Mouse (Mus musculus) intestine, postnatal 0 days (tissue): ENCODE data around the gene Mad1l1. TPM values are rescaled to one million over a fixed set of nuclear protein-coding genes. Genes with fewer than 3 reads are reported as not detected.

ENCODE experiments used
- ATAC-seq: fragments of 200-750 bp; cut with Nextera tagmentation; 2 replicates; pipeline ENCODE4 v1.8.0; 2017; ENCODE audit warnings: mild to moderate bottlenecking, moderate TSS enrichment, moderate library complexity
- H3K27ac ChIP-seq: fragments of 300-500 bp; sonication (generic); 2 replicates; pipeline ENCODE4 v1.5.1; 2014; ENCODE audit warnings: mild to moderate bottlenecking, low read depth, low read length, moderate library complexity
- H3K27me3 ChIP-seq: fragments of 300-500 bp; sonication (generic); replicated peaks from 2 replicates; pipeline ENCODE4 v1.6.1; 2014; ENCODE audit warnings: low read length, mixed read lengths; ENCODE audit not compliant: control insufficient read depth, insufficient read depth
- H3K36me3 ChIP-seq: fragments of 300-500 bp; sonication (generic); 2 replicates; pipeline ENCODE4 v1.6.1; 2014; ENCODE audit warnings: mild to moderate bottlenecking, moderate library complexity; ENCODE audit not compliant: control insufficient read depth, insufficient read depth
- H3K4me1 ChIP-seq: fragments of 300-500 bp; sonication (generic); replicated peaks from 2 replicates; pipeline ENCODE4 v1.6.1; 2014; ENCODE audit warnings: antibody characterized with exemption, low read length, mixed read lengths; ENCODE audit not compliant: control insufficient read depth, insufficient read depth
- H3K4me2 ChIP-seq: fragments of 300-500 bp; sonication (generic); replicated peaks from 2 replicates; pipeline ENCODE4 v1.6.1; 2014; ENCODE audit warnings: low read depth, mild to moderate bottlenecking, moderate library complexity
- H3K4me3 ChIP-seq: fragments of 300-500 bp; sonication (generic); 2 replicates; pipeline ENCODE4 v1.5.1; 2014; ENCODE audit warnings: low read depth, low read length
- H3K9ac ChIP-seq: fragments of 300-500 bp; sonication (generic); 2 replicates; pipeline ENCODE4 v1.6.1; 2014; ENCODE audit warnings: mild to moderate bottlenecking, low read depth, low read length
- H3K9me3 ChIP-seq: fragments of 300-500 bp; sonication (generic); 2 replicates; pipeline ENCODE4 v1.6.1; 2016; ENCODE audit warnings: mixed run types; ENCODE audit not compliant: control insufficient read depth
- CTCF ChIP-seq: sonication (generic); IDR thresholded peaks from 2 replicates; pipeline ENCODE4 v1.5.1; 2016; ENCODE audit warnings: low read depth, mild to moderate bottlenecking, control low read depth, antibody characterized with exemption, moderate library complexity
- WGBS: fragments of 180-500 bp; shearing (Covaris S2); extraction: QIAGEN DNeasy Blood & Tissue Kit; methylation state at CpG from one replicate; pipeline ENCODE4 v1.1.7; 2014; 5-methylcytosine and 5-hydroxymethylcytosine counted together
- polyA plus RNA-seq: library from polyadenylated mRNA; unstranded; fragments of >200 nt; fragmentation: Nextera tagmentation; extraction: Ambion mirVana; gene quantifications from 2 replicates; pipeline ENCODE4 v1.2.1, GENCODE M21; 2015

The Mad1l1 gene
- polyA plus RNA-seq, 1 experiment from 2014 or later, result 10.3 TPM

DNA sequence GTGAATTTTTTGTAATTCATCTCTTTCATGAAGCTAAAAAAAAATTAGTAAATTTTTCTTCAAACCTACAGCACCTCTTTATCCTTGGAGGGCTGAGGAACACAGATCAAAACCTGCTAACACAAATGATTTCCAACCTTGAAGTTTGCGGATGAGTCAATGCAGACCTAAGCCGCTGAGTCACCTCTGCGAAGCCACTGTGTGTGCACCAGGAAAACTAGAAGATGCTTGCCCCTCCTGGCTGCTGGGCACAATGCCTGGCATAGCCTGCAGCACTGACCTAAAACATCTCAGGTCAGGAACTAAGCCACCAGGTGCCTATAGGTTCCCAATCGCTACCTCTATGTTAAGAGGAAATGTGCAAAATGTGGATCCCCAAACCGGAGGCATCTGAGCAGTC lies 119.8 kb downstream of the Mad1l1 start:
- Histone ChIP-seq H3K36me3 (no peaks in the 10 kb centered on the region), H3K27me3 (no peaks in the 10 kb centered on the region), H3K4me2 (no peak overlapping the region), H3K4me1 (no peaks in the 10 kb centered on the region), H3K27ac (no peak overlapping the region), H3K4me3 (no peak overlapping the region), H3K9me3 (no peaks in the 10 kb centered on the region), H3K9ac (no peak overlapping the region)
- 87% methylated on average over 5 of the region's 5 CpGs for WGBS
- ATAC-seq, result no peak
- TF ChIP-seq CTCF, result no peak

DNA sequence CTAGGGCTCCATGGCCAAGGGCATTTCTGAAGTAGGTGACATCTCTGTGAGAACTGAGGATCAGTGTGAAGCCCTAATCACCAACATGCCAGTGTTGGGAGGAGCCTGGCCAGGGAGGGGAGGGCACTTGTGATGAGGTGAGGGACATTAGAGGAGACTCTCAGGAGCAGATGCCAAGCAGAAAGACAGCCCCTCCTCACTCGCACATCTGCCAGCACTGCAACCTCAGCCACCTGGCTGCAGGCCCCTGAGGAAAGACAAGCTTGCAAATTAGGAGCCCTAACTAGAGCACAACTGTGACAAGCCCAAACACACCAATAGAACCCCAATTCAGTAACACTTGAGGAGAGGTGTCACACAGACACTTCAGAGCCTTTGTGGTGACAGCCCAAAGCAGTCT lies 120.2 kb downstream of the Mad1l1 start:
- no peak overlapping the region for H3K4me2 ChIP-seq
- no peaks in the 10 kb centered on the region for H3K4me1 ChIP-seq
- no peaks in the 10 kb centered on the region for H3K27me3 ChIP-seq
- no peaks in the 10 kb centered on the region for H3K9me3 ChIP-seq
- H3K27ac ChIP-seq, result no peak overlapping the region
- no peak for TF ChIP-seq CTCF
- ATAC-seq, result no peak
- WGBS, result 93% methylated on average over 1 of the region's 1 CpGs
- no peak overlapping the region for H3K9ac ChIP-seq
- H3K4me3 ChIP-seq, result no peak overlapping the region
- no peaks in the 10 kb centered on the region for H3K36me3 ChIP-seq

DNA sequence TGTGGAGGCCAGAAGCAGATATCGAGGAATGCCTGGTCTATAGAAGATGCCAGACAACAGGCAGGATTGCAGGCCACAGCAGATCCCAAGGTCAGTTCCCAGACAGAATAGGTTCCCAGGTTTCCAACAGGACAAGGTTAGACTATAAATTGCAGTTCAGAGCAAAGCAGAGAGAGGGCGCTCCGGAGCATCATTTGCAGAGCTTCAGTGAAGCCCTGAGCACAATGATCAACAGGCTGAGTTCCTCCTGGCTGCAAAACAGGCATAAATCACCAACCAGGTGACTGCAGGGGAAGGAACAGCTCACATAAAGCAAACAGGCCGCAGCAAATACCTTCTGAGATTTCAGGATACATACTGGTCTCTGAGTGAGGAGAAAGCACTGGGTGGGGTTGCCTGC lies 123.6 kb downstream of the Mad1l1 start:
- no peaks in the 10 kb centered on the region for H3K27me3 ChIP-seq
- H3K9me3 ChIP-seq, result no peaks in the 10 kb centered on the region
- 23% methylated on average over 4 of the region's 4 CpGs for WGBS
- ATAC-seq, result peak; percentile 31; the same call in 1 of the 2 replicates
- H3K4me2 ChIP-seq, result no peak overlapping the region
- peaks cover 6% of the 10 kb centered on the region; the same call in 1 of the 2 replicates for H3K36me3 ChIP-seq
- no peaks in the 10 kb centered on the region for H3K4me1 ChIP-seq
- H3K27ac ChIP-seq, result no peak overlapping the region
- no peak overlapping the region for H3K9ac ChIP-seq
- TF ChIP-seq CTCF, result peak; percentile 85
- no peak overlapping the region for H3K4me3 ChIP-seq

DNA sequence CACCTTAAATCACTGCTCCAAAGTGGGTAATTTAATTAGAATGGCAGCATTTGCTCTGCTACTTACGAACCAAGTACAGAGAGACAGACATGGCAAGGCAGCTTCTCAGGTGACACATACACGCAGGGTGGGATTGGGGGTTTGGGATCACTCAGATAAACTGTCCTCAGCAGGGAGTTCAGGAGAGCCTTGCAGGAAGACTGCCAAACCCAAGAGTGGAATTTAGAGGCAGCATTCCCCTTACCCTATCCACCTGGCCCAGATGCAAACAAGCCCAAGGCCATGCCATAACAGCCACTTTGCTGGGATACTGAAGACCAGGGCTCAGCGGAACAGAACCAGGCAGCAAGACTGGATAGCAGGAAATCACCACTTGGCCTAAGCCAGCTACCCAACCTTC lies 124.9 kb downstream of the Mad1l1 start:
- Histone ChIP-seq H3K4me3 (no peak overlapping the region), H3K9ac (no peak overlapping the region), H3K4me1 (no peaks in the 10 kb centered on the region), H3K9me3 (no peaks in the 10 kb centered on the region), H3K27ac (no peak overlapping the region), H3K4me2 (no peak overlapping the region), H3K27me3 (no peaks in the 10 kb centered on the region), H3K36me3 (peaks cover 6% of the 10 kb centered on the region; the same call in 1 of the 2 replicates)
- no peak for TF ChIP-seq CTCF
- 83% methylated on average over 3 of the region's 3 CpGs for WGBS
- ATAC-seq, result no peak

DNA sequence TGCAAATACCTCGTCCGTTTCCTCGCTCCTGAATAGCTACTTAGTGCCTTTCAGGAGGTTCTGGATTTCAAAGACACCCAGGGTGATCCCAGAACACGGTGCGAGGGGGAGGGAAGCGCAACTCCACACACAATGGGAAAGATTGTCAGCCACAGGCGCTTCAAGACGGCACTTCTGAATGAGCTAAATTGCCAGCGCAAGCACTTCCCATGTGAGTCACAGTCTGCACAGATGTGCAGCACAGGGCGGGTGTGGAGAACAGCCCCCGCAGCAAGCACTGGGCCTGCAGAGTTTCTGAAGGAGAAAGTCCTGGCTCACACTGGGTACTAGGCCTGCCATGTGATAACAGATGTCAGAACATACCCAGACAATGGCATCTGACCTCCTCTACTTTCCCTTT lies 127.2 kb downstream of the Mad1l1 start:
- Histone ChIP-seq H3K4me3 (no peak overlapping the region), H3K9me3 (no peaks in the 10 kb centered on the region), H3K27me3 (no peaks in the 10 kb centered on the region), H3K36me3 (peaks cover 6% of the 10 kb centered on the region; the same call in 1 of the 2 replicates), H3K4me2 (no peak overlapping the region), H3K27ac (no peak overlapping the region), H3K9ac (no peak overlapping the region), H3K4me1 (no peaks in the 10 kb centered on the region)
- 84% methylated on average over 11 of the region's 11 CpGs for WGBS
- ATAC-seq, result no peak
- no peak for TF ChIP-seq CTCF

DNA sequence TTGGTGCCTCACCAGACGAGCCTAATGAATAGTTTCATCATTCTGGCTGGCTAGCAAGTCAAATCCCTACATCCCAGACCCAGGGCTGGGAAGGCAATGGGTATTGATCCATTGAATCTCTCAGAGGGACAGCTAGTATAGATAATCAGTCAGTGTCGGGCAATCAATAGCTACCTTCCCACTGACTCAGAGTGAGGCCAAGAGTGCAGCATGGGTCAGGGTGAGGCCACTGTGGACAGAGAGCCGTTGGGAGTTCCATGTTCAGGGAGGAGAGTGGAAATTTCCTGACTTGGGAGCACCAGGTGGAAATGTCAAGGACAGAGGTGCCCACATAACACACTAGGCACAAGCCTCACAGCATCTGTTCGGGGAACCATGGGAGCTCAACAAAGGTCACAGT lies 129.8 kb downstream of the Mad1l1 start:
- TF ChIP-seq CTCF, result no peak
- Histone ChIP-seq H3K4me1 (0 out of 2 replicates have a peak, but pooled peaks cover 2% of the 10 kb centered on the region), H3K27ac (no peak overlapping the region), H3K4me3 (no peak overlapping the region), H3K36me3 (peaks cover 6% of the 10 kb centered on the region; the same call in 1 of the 2 replicates), H3K9ac (no peak overlapping the region), H3K9me3 (no peaks in the 10 kb centered on the region), H3K27me3 (no peaks in the 10 kb centered on the region), H3K4me2 (no peak overlapping the region)
- 68% methylated on average over 4 of the region's 4 CpGs for WGBS
- ATAC-seq, result no peak

DNA sequence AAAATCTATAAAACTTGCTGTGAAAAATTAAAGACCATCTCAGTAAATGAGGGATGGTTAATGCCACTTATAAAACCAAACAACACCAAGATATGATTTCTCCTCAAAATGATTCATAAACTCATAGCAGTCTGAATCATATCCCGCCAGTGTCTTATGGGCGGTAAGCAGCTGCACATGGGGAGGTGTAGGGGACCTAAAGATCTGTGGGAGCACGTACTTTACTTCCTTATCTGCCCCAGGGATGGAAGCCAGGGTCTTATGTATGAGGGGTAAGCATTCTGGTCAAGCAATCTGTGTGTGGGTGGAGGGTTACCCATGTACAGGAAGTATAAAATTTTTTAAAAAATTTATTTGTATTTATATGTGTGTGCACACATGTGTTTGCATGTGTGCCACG lies 135.0 kb downstream of the Mad1l1 start:
- ATAC-seq, result no peak
- Histone ChIP-seq H3K4me2 (no peak overlapping the region), H3K4me1 (0 out of 2 replicates have a peak, but pooled peaks cover 2% of the 10 kb centered on the region), H3K9ac (no peak overlapping the region), H3K36me3 (no peaks in the 10 kb centered on the region), H3K9me3 (no peaks in the 10 kb centered on the region), H3K4me3 (no peak overlapping the region), H3K27ac (no peak overlapping the region), H3K27me3 (no peaks in the 10 kb centered on the region)
- WGBS, result 88% methylated on average over 4 of the region's 4 CpGs
- TF ChIP-seq CTCF, result no peak
